Mouse (Mus musculus): ENCODE results near the gene Cenph. TPM values are rescaled to one million over a fixed set of nuclear protein-coding genes. Genes with fewer than 3 reads are reported as not detected.
"Not testable (repeated sequence)": the region's sequence is repeated elsewhere in the genome, so short reads cannot be mapped to it uniquely, and the experiment has no call there.

The Cenph gene
- total and polyA plus RNA-seq, 3 experiments, result 53.4 to 98.3 (median 72.2) TPM

DNA sequence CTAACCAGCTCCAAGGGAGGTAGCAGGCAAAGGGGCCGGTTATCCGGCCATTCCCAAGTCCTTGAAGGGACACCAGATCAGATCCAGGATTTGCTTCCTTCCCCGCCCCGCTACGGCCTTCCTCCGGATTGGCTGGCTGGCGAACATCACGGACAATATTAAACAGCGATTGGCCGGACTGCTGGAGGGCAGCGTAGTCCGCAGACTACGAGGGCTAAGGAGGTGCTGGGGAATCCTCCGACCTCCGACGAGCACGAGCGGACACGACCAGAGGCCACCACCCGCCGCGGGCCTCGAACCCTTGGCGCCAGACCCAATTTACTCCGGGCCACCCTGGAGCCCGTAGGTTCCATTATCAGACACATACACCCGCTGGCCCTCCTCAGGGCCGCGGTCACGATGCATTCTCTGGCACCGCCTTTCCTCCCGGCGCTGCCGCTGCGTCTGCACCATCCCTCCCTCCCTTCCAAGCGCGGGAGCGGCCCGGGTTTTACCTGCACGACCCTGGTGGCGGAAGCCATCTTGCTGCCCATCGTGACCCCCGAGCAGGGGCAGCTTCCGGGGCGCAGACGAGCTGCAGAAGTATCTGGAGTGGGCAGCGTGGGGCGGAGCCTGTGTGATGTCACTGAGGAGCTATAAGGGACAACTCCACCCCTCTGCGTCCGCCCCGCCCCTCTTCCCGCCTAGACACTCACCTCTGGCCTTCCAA is 31.5 kb downstream of the Cenph start, which contains the start of gene Mrps36:
Gene Mrps36, minus strand, starts transcription at position 624 of the 709 bp plus-strand sequence.
- ATAC-seq (ENCODE audit: extremely low read depth, insufficient number of reproducible peaks, low FRiP score, poor library complexity, severe bottlenecking) (peak; percentile 87), DNase-seq (ENCODE audit: low spot score) (peak; percentile 78)
- TF ChIP-seq TAL1 (conservative IDR thresholded peaks at IDR 0.05; ENCODE audit: low read depth, low read length) (no peak), POLR2AphosphoS5 (IDR thresholded peaks at IDR 0.05; ENCODE audit: insufficient replicate concordance, low read depth, low read length) (no peak), GATA1 (IDR thresholded peaks at IDR 0.05; ENCODE audit: borderline replicate concordance, low read length) (no peak), GATA2 (IDR thresholded peaks at IDR 0.05; ENCODE audit: borderline replicate concordance, low read depth, low read length) (no peak), CTCF (IDR thresholded peaks at IDR 0.05; ENCODE audit: low read depth, low read length) (no peak)
- Histone ChIP-seq H3K4me1 (ENCODE audit: insufficient read depth, low read depth, low read length) (peaks cover 61% of the 10 kb centered on the region), H3K27me3 (ENCODE audit: insufficient read depth, low read length) (no peaks in the 10 kb centered on the region), H3K9me3 (replicated peaks) (no peaks in the 10 kb centered on the region), H3K4me3 (ENCODE audit: low read depth, low read length) (peak within 1 kb of the TSS; percentile 92), H3K36me3 (replicated peaks) (peaks cover 27% of the 10 kb centered on the region)

DNA sequence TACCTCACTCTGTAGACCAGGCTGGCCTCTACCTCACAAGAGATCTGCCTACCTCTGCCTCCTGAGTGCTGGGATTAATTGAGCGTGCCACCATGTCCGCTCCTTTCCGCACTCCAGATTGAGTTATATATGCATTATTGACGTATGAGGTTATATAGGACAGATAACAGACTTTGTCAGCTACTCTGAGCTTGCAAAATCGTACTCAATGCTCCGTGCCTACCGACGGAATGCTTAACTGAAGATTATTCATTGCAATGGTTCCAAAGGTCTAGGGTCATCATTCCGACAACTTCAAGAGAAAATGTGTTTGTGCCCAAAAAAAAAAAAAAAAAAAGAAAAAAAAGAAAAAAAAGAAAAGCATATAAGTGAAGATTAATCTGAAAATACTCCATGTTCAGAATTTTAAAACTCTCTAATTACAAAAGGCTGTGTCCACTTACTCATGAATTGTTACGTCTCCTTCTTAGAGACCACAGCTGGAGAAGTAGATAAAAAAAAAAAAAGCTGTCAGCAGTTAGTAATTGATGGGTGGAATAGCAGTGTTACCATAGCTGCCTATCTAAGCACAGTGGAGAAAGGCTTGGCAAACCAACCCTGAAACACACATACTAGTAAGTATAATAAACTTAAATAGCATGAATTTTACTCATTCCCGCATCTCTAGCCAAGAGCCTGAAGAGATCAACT is 32.2 kb downstream of the Cenph start:
- peaks cover 58% of the 10 kb centered on the region for H3K4me1 ChIP-seq (ENCODE audit: insufficient read depth, low read depth, low read length)
- no peak for TF ChIP-seq CTCF (IDR thresholded peaks at IDR 0.05; ENCODE audit: low read depth, low read length)
- no peak for TF ChIP-seq GATA2 (IDR thresholded peaks at IDR 0.05; ENCODE audit: borderline replicate concordance, low read depth, low read length)
- TF ChIP-seq TAL1 (conservative IDR thresholded peaks at IDR 0.05; ENCODE audit: low read depth, low read length), result peak; percentile 65
- no peak for TF ChIP-seq POLR2AphosphoS5 (IDR thresholded peaks at IDR 0.05; ENCODE audit: insufficient replicate concordance, low read depth, low read length)
- no peaks in the 10 kb centered on the region for H3K27me3 ChIP-seq (ENCODE audit: insufficient read depth, low read length)
- peak overlapping the region; percentile 92 for H3K4me3 ChIP-seq (ENCODE audit: low read depth, low read length)
- peaks cover 34% of the 10 kb centered on the region for H3K36me3 ChIP-seq (replicated peaks)
- no peaks in the 10 kb centered on the region for H3K9me3 ChIP-seq (replicated peaks)
- peak; percentile 41; the same call in 1 of the 2 replicates for ATAC-seq (ENCODE audit: extremely low read depth, insufficient number of reproducible peaks, low FRiP score, poor library complexity, severe bottlenecking)
- peak; percentile 57 for DNase-seq (ENCODE audit: low spot score)

DNA sequence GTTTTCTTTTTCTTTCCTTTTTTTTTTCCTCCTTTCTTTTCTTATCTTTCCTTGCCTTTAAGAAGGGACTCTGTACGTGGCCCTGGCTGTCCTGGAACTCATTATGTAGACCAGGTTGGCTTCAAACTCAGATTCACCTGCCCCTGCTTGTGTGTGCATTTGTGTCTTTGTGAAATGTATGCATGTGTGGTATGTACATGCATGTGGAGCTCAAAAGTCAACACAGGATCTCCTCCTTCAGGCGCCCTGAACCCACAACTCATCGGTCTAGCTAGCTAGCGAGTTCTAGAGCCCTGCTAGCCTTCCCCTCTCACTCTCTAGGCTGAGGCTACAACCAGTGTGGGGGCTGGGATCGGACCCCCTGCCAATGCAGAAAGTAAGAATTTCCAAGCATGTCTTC is 32.9 kb downstream of the Cenph start:
- no peak for TF ChIP-seq GATA1 (IDR thresholded peaks at IDR 0.05; ENCODE audit: borderline replicate concordance, low read length)
- no peak for TF ChIP-seq GATA2 (IDR thresholded peaks at IDR 0.05; ENCODE audit: borderline replicate concordance, low read depth, low read length)
- TF ChIP-seq CTCF (IDR thresholded peaks at IDR 0.05; ENCODE audit: low read depth, low read length), result no peak
- no peak for TF ChIP-seq POLR2AphosphoS5 (IDR thresholded peaks at IDR 0.05; ENCODE audit: insufficient replicate concordance, low read depth, low read length)
- TF ChIP-seq TAL1 (conservative IDR thresholded peaks at IDR 0.05; ENCODE audit: low read depth, low read length), result no peak
- H3K4me3 ChIP-seq (ENCODE audit: low read depth, low read length), result peak overlapping the region; percentile 92
- H3K9me3 ChIP-seq (replicated peaks), result no peaks in the 10 kb centered on the region
- H3K4me1 ChIP-seq (ENCODE audit: insufficient read depth, low read depth, low read length), result peaks cover 53% of the 10 kb centered on the region
- peaks cover 41% of the 10 kb centered on the region for H3K36me3 ChIP-seq (replicated peaks)
- no peak for DNase-seq (ENCODE audit: low spot score)
- no peak for ATAC-seq (ENCODE audit: extremely low read depth, insufficient number of reproducible peaks, low FRiP score, poor library complexity, severe bottlenecking)
- no peaks in the 10 kb centered on the region for H3K27me3 ChIP-seq (ENCODE audit: insufficient read depth, low read length)

DNA sequence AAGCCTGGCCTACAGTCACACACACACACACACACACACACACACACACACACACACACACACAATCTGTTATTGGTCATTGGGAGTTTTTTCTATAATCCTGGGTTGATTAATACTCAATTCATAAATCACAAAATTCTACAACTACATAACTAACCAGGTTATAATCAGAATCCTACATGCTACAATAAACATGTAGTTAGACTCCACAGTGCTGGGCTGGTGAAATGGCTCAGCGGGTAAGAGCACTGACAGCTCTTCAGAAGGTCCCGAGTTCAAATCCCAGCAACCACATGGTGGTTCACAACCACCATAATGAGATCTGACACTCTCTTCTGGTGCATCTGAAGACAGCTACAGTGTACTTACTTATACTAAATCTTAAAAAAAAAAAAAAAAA is 42.9 kb downstream of the Cenph start:
- Histone ChIP-seq H3K36me3 (replicated peaks) (peaks cover 49% of the 10 kb centered on the region), H3K27me3 (ENCODE audit: insufficient read depth, low read length) (no peaks in the 10 kb centered on the region), H3K9me3 (replicated peaks) (no peaks in the 10 kb centered on the region), H3K4me1 (ENCODE audit: insufficient read depth, low read depth, low read length) (peaks cover 20% of the 10 kb centered on the region), H3K4me3 (ENCODE audit: low read depth, low read length) (no peak overlapping the region)
- DNase-seq (ENCODE audit: low spot score) (no peak), ATAC-seq (ENCODE audit: extremely low read depth, insufficient number of reproducible peaks, low FRiP score, poor library complexity, severe bottlenecking) (no peak)
- no peak for TF ChIP-seq GATA1 (IDR thresholded peaks at IDR 0.05; ENCODE audit: borderline replicate concordance, low read length)
- no peak for TF ChIP-seq GATA2 (IDR thresholded peaks at IDR 0.05; ENCODE audit: borderline replicate concordance, low read depth, low read length)
- TF ChIP-seq CTCF (IDR thresholded peaks at IDR 0.05; ENCODE audit: low read depth, low read length), result no peak
- no peak for TF ChIP-seq TAL1 (conservative IDR thresholded peaks at IDR 0.05; ENCODE audit: low read depth, low read length)
- no peak for TF ChIP-seq POLR2AphosphoS5 (IDR thresholded peaks at IDR 0.05; ENCODE audit: insufficient replicate concordance, low read depth, low read length)

DNA sequence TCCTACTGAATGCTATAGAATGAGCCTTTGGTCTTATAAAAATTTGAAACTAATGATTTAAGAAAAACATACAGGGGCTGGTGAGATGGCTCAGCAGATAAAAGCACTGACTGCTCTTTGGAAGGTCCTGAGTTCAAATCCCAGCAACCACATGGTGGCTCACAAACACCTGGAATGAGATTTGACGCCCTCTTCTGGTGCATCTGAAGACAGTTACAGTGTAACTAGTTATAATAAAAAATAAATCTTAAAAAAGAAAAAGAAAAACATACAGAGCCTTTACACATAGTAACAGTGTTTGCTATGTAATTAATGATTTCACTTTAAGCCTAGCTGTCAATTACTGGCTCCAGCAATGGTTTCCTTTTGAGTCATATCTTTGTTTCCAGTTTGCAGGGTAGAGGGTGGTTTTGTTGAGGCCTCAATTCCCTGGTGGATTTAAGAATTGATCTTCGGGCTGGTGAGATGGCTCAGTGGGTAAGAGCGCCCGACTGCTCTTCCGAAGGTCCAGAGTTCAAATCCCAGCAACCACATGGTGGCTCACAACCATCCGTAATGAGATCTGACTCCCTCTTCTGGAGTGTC is 44.1 kb downstream of the Cenph start:
- H3K9me3 ChIP-seq (replicated peaks); ATAC-seq (ENCODE audit: extremely low read depth, insufficient number of reproducible peaks, low FRiP score, poor library complexity, severe bottlenecking); H3K27me3 ChIP-seq (ENCODE audit: insufficient read depth, low read length); H3K4me3 ChIP-seq (ENCODE audit: low read depth, low read length); DNase-seq (ENCODE audit: low spot score): not testable (repeated sequence)
- Histone ChIP-seq H3K4me1 (ENCODE audit: insufficient read depth, low read depth, low read length) (peaks cover 26% of the 10 kb centered on the region), H3K36me3 (replicated peaks) (peaks cover 51% of the 10 kb centered on the region)

DNA sequence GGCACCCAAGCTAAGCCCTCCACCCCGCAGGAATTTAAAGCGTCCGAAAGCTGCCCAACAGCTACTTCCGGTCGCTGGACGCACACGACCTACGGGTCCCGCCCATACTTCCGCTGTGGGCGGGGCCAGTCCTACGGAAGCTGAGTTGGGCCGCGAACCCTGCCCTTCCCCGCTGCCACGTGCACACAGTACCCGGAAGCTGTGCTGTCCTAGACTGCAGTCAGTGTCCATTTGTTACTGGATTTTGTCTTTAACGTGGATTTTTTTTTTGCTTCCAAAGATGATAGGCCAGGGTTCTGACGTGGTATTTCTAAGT is 44.9 kb downstream of the Cenph start, which contains the start of gene Cdk7:
Gene Cdk7, minus strand, starts transcription at position 79 of the 316 bp plus-strand sequence.
- Histone ChIP-seq H3K4me1 (ENCODE audit: insufficient read depth, low read depth, low read length) (peaks cover 29% of the 10 kb centered on the region), H3K4me3 (ENCODE audit: low read depth, low read length) (peak within 1 kb of the TSS; percentile 95), H3K36me3 (replicated peaks) (peaks cover 48% of the 10 kb centered on the region), H3K9me3 (replicated peaks) (no peaks in the 10 kb centered on the region), H3K27me3 (ENCODE audit: insufficient read depth, low read length) (no peaks in the 10 kb centered on the region)
- ATAC-seq (ENCODE audit: extremely low read depth, insufficient number of reproducible peaks, low FRiP score, poor library complexity, severe bottlenecking), result peak; percentile 98
- TF ChIP-seq TAL1 (conservative IDR thresholded peaks at IDR 0.05; ENCODE audit: low read depth, low read length) (no peak), GATA1 (IDR thresholded peaks at IDR 0.05; ENCODE audit: borderline replicate concordance, low read length) (no peak), GATA2 (IDR thresholded peaks at IDR 0.05; ENCODE audit: borderline replicate concordance, low read depth, low read length) (no peak), CTCF (IDR thresholded peaks at IDR 0.05; ENCODE audit: low read depth, low read length) (no peak), POLR2AphosphoS5 (IDR thresholded peaks at IDR 0.05; ENCODE audit: insufficient replicate concordance, low read depth, low read length) (no peak)
- peak; percentile 65 for DNase-seq (ENCODE audit: low spot score)
